Comparison of ENCODE assay signal across 24 mouse cellular contexts in genomic region chr15:36883156-36883555, GRCm38 (mm10).
DNase-seq lines count a peak whose midpoint lies in the region; ATAC-seq and TF ChIP-seq lines count a peak whose summit lies in the region.
"Had no signal": no experiment of that assay in that cellular context is flagged by ENCODE, and none has a peak within 500 bp of the region (broad histone marks: within the 10 kb centered on the region; RNA-seq: fewer than 3 reads in every experiment).

No protein-coding gene starts in this region.

- H3K9me3 ChIP-seq in midbrain, embryonic 11.5 days (ENCODE audit: control insufficient read depth, low read length): no peaks in the 10 kb centered on the region
- no peaks in the 10 kb centered on the region for H3K9me3 ChIP-seq in midbrain, embryonic 13.5 days
- no peaks in the 10 kb centered on the region for H3K9me3 ChIP-seq in intestine, embryonic 15.5 days
- H3K9me3 ChIP-seq: embryonic facial prominence, embryonic 15.5 days; forebrain, embryonic 15.5 days; heart, embryonic 10.5 days; hindbrain, embryonic 13.5 days had no signal

- no peak overlapping the region for H3K27ac ChIP-seq in midbrain, embryonic 11.5 days (ENCODE audit: low read depth, low read length)
- no peak overlapping the region for H3K27ac ChIP-seq in midbrain, embryonic 13.5 days
- no peak overlapping the region for H3K27ac ChIP-seq in intestine, embryonic 15.5 days
- H3K27ac ChIP-seq in small intestine, adult 2 months (ENCODE audit: insufficient read depth, low read depth, low read length): peak overlapping the region; percentile 92
- H3K27ac ChIP-seq: embryonic facial prominence, embryonic 15.5 days; forebrain, embryonic 15.5 days; heart, embryonic 10.5 days; hindbrain, embryonic 13.5 days; hindbrain, postnatal 0 days had no signal

- peaks cover 7% of the 10 kb centered on the region for H3K4me1 ChIP-seq in midbrain, embryonic 11.5 days (ENCODE audit: control insufficient read depth, insufficient read depth, low read length)
- peaks cover 18% of the 10 kb centered on the region for H3K4me1 ChIP-seq in midbrain, embryonic 13.5 days (replicated peaks)
- peaks cover 28% of the 10 kb centered on the region for H3K4me1 ChIP-seq in intestine, embryonic 15.5 days (replicated peaks)
- H3K4me1 ChIP-seq in small intestine, adult 2 months (ENCODE audit: control insufficient read depth, insufficient read depth, insufficient read length, low read length): peaks cover 54% of the 10 kb centered on the region
- H3K4me1 ChIP-seq: forebrain, embryonic 15.5 days had no signal

- H3K4me3 ChIP-seq in midbrain, embryonic 11.5 days (ENCODE audit: low read depth, low read length): no peak overlapping the region
- no peak overlapping the region for H3K4me3 ChIP-seq in midbrain, embryonic 13.5 days (replicated peaks)
- H3K4me3 ChIP-seq in intestine, embryonic 15.5 days (replicated peaks): no peak overlapping the region
- peak overlapping the region; percentile 18; the same call in 1 of the 2 replicates for H3K4me3 ChIP-seq in small intestine, adult 2 months (ENCODE audit: low read depth, low read length)
- H3K4me3 ChIP-seq: embryonic facial prominence, embryonic 15.5 days; erythroblast, embryonic 14.5 days; forebrain, embryonic 15.5 days; heart, embryonic 10.5 days; hindbrain, embryonic 13.5 days had no signal

- no peak for TF ChIP-seq CTCF in small intestine, adult 2 months (IDR thresholded peaks at IDR 0.05; ENCODE audit: extremely low read depth, insufficient read length, insufficient replicate concordance, low read depth, low read length)

- peak; percentile 12; the same call in 1 of the 2 replicates for TF ChIP-seq POLR2A in small intestine, adult 2 months (IDR thresholded peaks at IDR 0.05; ENCODE audit: low read depth, low read length)

- no peaks in the 10 kb centered on the region for H3K36me3 ChIP-seq in midbrain, embryonic 11.5 days (ENCODE audit: control insufficient read depth, insufficient read depth, low read length)
- H3K36me3 ChIP-seq in midbrain, embryonic 13.5 days: no peaks in the 10 kb centered on the region
- no peaks in the 10 kb centered on the region for H3K36me3 ChIP-seq in intestine, embryonic 15.5 days
- no peaks in the 10 kb centered on the region for H3K36me3 ChIP-seq in small intestine, adult 2 months (ENCODE audit: control insufficient read depth, insufficient read depth, low read length)
- H3K36me3 ChIP-seq: embryonic facial prominence, embryonic 15.5 days; forebrain, embryonic 15.5 days; heart, embryonic 10.5 days; hindbrain, embryonic 13.5 days had no signal

- WGBS in midbrain, embryonic 11.5 days: 72% methylated on average over 6 of the region's 6 CpGs
- WGBS in midbrain, embryonic 13.5 days: 77% methylated on average over 6 of the region's 6 CpGs
- WGBS in intestine, embryonic 15.5 days: 64% methylated on average over 6 of the region's 6 CpGs
- WGBS in small intestine, adult 2 months: 48% methylated on average over 6 of the region's 6 CpGs

- intact Hi-C loops in left cerebral cortex, postnatal 10 days (cut with DNase I): no loop called here

- H3K27me3 ChIP-seq in midbrain, embryonic 11.5 days (ENCODE audit: control insufficient read depth, insufficient read depth, low read length): no peaks in the 10 kb centered on the region
- H3K27me3 ChIP-seq in midbrain, embryonic 13.5 days: no peaks in the 10 kb centered on the region
- H3K27me3 ChIP-seq in intestine, embryonic 15.5 days (replicated peaks): no peaks in the 10 kb centered on the region
- no peaks in the 10 kb centered on the region for H3K27me3 ChIP-seq in small intestine, adult 2 months (ENCODE audit: control insufficient read depth, insufficient read depth, low read length)
- H3K27me3 ChIP-seq: embryonic facial prominence, embryonic 15.5 days; forebrain, embryonic 15.5 days; hindbrain, embryonic 13.5 days; Patski had no signal

- DNase-seq in midbrain, embryonic 11.5 days (ENCODE audit: low spot score, missing footprints): no peak
- DNase-seq in left cerebral cortex, postnatal 10 days (ENCODE audit: extremely low spot score in 1 of 2, low spot score in 2 of 2): no peak
- no peak for DNase-seq in Muller cell, postnatal 12 days (ENCODE audit: inconsistent ontology term)
- no peak for DNase-seq in spleen, postnatal 4 days (ENCODE audit: low spot score in 2 of 2)
- DNase-seq: adrenal gland, adult 8-10 months; cerebellum, adult 11 months; cerebellum, adult 8-10 months; cerebellum, postnatal 14 days; embryo, embryonic 11 days; gastrocnemius, postnatal 10 days; heart, adult 18-20 months; heart, postnatal 10 days; heart, postnatal 4 days had no signal

- no peak overlapping the region for H3K9ac ChIP-seq in midbrain, embryonic 11.5 days (ENCODE audit: low read length)
- no peak overlapping the region for H3K9ac ChIP-seq in midbrain, embryonic 13.5 days (replicated peaks)
- H3K9ac ChIP-seq in intestine, embryonic 15.5 days: no peak overlapping the region
- H3K9ac ChIP-seq: embryonic facial prominence, embryonic 15.5 days; forebrain, embryonic 15.5 days; hindbrain, embryonic 13.5 days had no signal

- 0 out of 2 replicates have a peak, but pooled peaks have one; percentile 35 for ATAC-seq in midbrain, embryonic 11.5 days (ENCODE audit: low FRiP score)
- ATAC-seq in midbrain, embryonic 13.5 days: no peak
- ATAC-seq in intestine, embryonic 15.5 days: peak; percentile 7; the same call in 1 of the 2 replicates
- ATAC-seq: CD4-positive, CD25-positive, alpha-beta regulatory T cell, adult 4 months; forebrain, embryonic 15.5 days; hindbrain, postnatal 0 days; Patski had no signal

- no peak overlapping the region for H3K4me2 ChIP-seq in midbrain, embryonic 11.5 days
- no peak overlapping the region for H3K4me2 ChIP-seq in midbrain, embryonic 13.5 days (replicated peaks)
- H3K4me2 ChIP-seq in intestine, embryonic 15.5 days (replicated peaks): no peak overlapping the region
- H3K4me2 ChIP-seq: embryonic facial prominence, embryonic 15.5 days; forebrain, embryonic 15.5 days; hindbrain, embryonic 13.5 days had no signal
